ENCODE assay signal across 8 mouse cellular contexts in genomic region chr4:140906076-140906826, GRCm38 (mm10). TPM values are rescaled to one million over a fixed set of nuclear protein-coding genes. Genes with fewer than 3 reads are reported as not detected.
A peak's percentile ranks its signal among the peaks of the same experiment; 100 is the strongest.
DNase-seq lines count a peak whose midpoint lies in the region; ATAC-seq and TF ChIP-seq lines count a peak whose summit lies in the region.

Gene Padi2 (plus strand): TSS chr4:140906344.

- H3K4me1 ChIP-seq in embryonic facial prominence, embryonic 13.5 days = peaks cover 25% of the 10 kb centered on the region
- H3K4me1 ChIP-seq in limb, embryonic 14.5 days (ENCODE audit: control insufficient read depth, insufficient read depth, low read length) = peaks cover 9% of the 10 kb centered on the region
- peaks cover 11% of the 10 kb centered on the region for H3K4me1 ChIP-seq in midbrain, embryonic 15.5 days

- peak within 1 kb of the TSS; percentile 65 for H3K4me2 ChIP-seq in embryonic facial prominence, embryonic 13.5 days
- H3K4me2 ChIP-seq in limb, embryonic 14.5 days (replicated peaks; ENCODE audit: low read depth, low read length, severe bottlenecking) = peak within 1 kb of the TSS; percentile 55
- H3K4me2 ChIP-seq in midbrain, embryonic 15.5 days = peak within 1 kb of the TSS; percentile 78

- no peak for ATAC-seq in cerebellum, adult (ENCODE audit: insufficient number of reproducible peaks, low FRiP score, low TSS enrichment)
- ATAC-seq in embryonic facial prominence, embryonic 13.5 days (ENCODE audit: insufficient number of reproducible peaks, insufficient read depth, low FRiP score, low TSS enrichment, low read depth) = 0 out of 2 replicates have a peak, but pooled peaks have one; percentile 49
- ATAC-seq in limb, embryonic 14.5 days (ENCODE audit: low FRiP score, low read depth) = peak; percentile 59; the same call in 1 of the 2 replicates
- ATAC-seq in midbrain, embryonic 15.5 days (replicated peaks) = peak; percentile 92

- 2% methylated on average over 37 of the region's 37 CpGs for WGBS in embryonic facial prominence, embryonic 13.5 days
- WGBS in limb, embryonic 14.5 days = 3% methylated on average over 37 of the region's 37 CpGs
- 2% methylated on average over 37 of the region's 37 CpGs for WGBS in midbrain, embryonic 15.5 days

- no peaks in the 10 kb centered on the region for H3K36me3 ChIP-seq in embryonic facial prominence, embryonic 13.5 days
- no peaks in the 10 kb centered on the region for H3K36me3 ChIP-seq in limb, embryonic 14.5 days (ENCODE audit: control insufficient read depth, insufficient read depth, low read length)
- no peaks in the 10 kb centered on the region for H3K36me3 ChIP-seq in midbrain, embryonic 15.5 days (replicated peaks)

- H3K9ac ChIP-seq in embryonic facial prominence, embryonic 13.5 days = peak within 1 kb of the TSS; percentile 40; the same call in 1 of the 2 replicates
- no peak within 1 kb of the TSS for H3K9ac ChIP-seq in limb, embryonic 14.5 days (ENCODE audit: low read depth, low read length, severe bottlenecking)
- H3K9ac ChIP-seq in midbrain, embryonic 15.5 days = peak within 1 kb of the TSS; percentile 7; the same call in 1 of the 2 replicates

- peak within 1 kb of the TSS; percentile 36 for H3K4me3 ChIP-seq in embryonic facial prominence, embryonic 13.5 days
- peak within 1 kb of the TSS; percentile 24 for H3K4me3 ChIP-seq in limb, embryonic 14.5 days (replicated peaks; ENCODE audit: low read length)
- peak within 1 kb of the TSS; percentile 39 for H3K4me3 ChIP-seq in midbrain, embryonic 15.5 days

- no peak within 1 kb of the TSS for H3K27ac ChIP-seq in embryonic facial prominence, embryonic 13.5 days
- H3K27ac ChIP-seq in limb, embryonic 14.5 days (replicated peaks; ENCODE audit: low read depth, low read length) = no peak within 1 kb of the TSS
- no peak within 1 kb of the TSS for H3K27ac ChIP-seq in midbrain, embryonic 15.5 days

- peaks cover 75% of the 10 kb centered on the region for H3K27me3 ChIP-seq in embryonic facial prominence, embryonic 13.5 days
- peaks cover 27% of the 10 kb centered on the region; the same call in 1 of the 2 replicates for H3K27me3 ChIP-seq in limb, embryonic 14.5 days (ENCODE audit: control insufficient read depth, insufficient read depth, low read length)
- H3K27me3 ChIP-seq in midbrain, embryonic 15.5 days (replicated peaks) = peaks cover 31% of the 10 kb centered on the region

- no peak for TF ChIP-seq POLR2A in limb, embryonic 14.5 days (IDR thresholded peaks at IDR 0.05; ENCODE audit: borderline replicate concordance, extremely low read depth, insufficient read depth, insufficient read length)

- H3K9me3 ChIP-seq in embryonic facial prominence, embryonic 13.5 days = no peaks in the 10 kb centered on the region
- H3K9me3 ChIP-seq in limb, embryonic 14.5 days (ENCODE audit: control insufficient read depth, low read length) = no peaks in the 10 kb centered on the region
- no peaks in the 10 kb centered on the region for H3K9me3 ChIP-seq in midbrain, embryonic 15.5 days

- DNase-seq in cerebellum, adult 11 months = peak; percentile 23
- DNase-seq in heart, adult 9 months (ENCODE audit: low spot score in 2 of 2) = peak; percentile 30 to 35
- DNase-seq in kidney, adult 9 months = peak; percentile 70
- peak; percentile 77 for DNase-seq in limb, embryonic 14.5 days (ENCODE audit: low spot score)
- peak; percentile 65 for DNase-seq in spleen, adult 12 weeks (ENCODE audit: low spot score)

RNA-seq across cellular contexts. Expression of gene Padi2, which starts in this region (rescaled TPM):
- 1.8 and 2.3 TPM in 2 replicates for polyA plus RNA-seq in embryonic facial prominence, embryonic 13.5 days (2015; fragmentation: Nextera tagmentation; extraction: Ambion mirVana)
- 1.3 and 1.9 TPM in 2 replicates for polyA plus RNA-seq in limb, embryonic 14.5 days (2012; rRNA removed)
- polyA plus RNA-seq in limb, embryonic 14.5 days (2014; fragmentation: Nextera tagmentation; extraction: Ambion mirVana) = 1.3 and 1.9 TPM in 2 replicates
- 1.2 and 1.4 TPM in 2 replicates for polyA plus RNA-seq in midbrain, embryonic 15.5 days (2015; fragmentation: Nextera tagmentation; extraction: Ambion mirVana)

Comparison
In these comparisons a context has a peak if more than half of its experiments do, and no peak if none do; other contexts are left out.
1. DNase-seq: peak in every context shown above with its lines; median percentile 77 in limb, embryonic 14.5 days; 70 in kidney, adult 9 months; 65 in spleen, adult 12 weeks; 32 in heart, adult 9 months; 23 in cerebellum, adult 11 months.